Comparison of ENCODE assay signal across 15 mouse cellular contexts in the genomic region with DNA sequence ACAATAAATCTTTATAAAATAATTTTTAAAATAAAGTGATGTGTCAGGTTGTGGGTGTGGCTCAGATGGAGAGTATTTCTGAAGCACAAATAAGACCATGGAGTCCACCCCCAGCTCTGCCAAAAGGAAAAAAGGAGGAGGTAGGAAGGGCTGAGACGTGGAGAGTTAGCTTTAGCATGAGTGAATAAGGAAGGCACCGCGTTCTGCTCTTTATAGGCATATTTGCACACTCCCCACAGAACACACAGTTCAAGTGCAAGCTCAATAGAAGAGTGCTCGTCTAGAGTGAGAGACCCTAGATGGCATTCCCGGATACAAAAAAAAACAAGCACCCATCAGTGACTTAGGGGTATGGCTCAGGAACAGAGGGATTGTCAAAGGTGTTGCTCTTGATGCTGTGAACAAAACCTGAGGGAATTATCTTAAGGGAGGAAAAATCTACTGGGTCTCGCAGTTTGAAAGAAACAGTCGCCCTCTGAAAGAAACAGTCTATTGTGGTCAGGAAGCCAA.
"Had no signal": no experiment of that assay in that cellular context is flagged by ENCODE, and none has a peak within 500 bp of the region (broad histone marks: within the 10 kb centered on the region; RNA-seq: fewer than 3 reads in every experiment).

No protein-coding gene starts in this region.

- H3K4me2 ChIP-seq: liver, embryonic 12.5 days; midbrain, embryonic 12.5 days; neural tube, embryonic 12.5 days had no signal

- H3K9me3 ChIP-seq: limb, embryonic 13.5 days; limb, embryonic 15.5 days; liver, embryonic 12.5 days; megakaryocyte, embryonic 14.5 days; midbrain, embryonic 12.5 days; neural tube, embryonic 12.5 days; stomach, embryonic 15.5 days had no signal

- ATAC-seq: liver, embryonic 12.5 days; midbrain, embryonic 16.5 days had no signal

- DNase-seq: midbrain, embryonic 14.5 days; right cerebral cortex, postnatal 14 days; thymus, adult 2 months; thymus, postnatal 25 days; thymus, postnatal 4 days had no signal

- H3K4me3 ChIP-seq: limb, embryonic 13.5 days; limb, embryonic 15.5 days; liver, embryonic 12.5 days; megakaryocyte, embryonic 14.5 days; midbrain, embryonic 12.5 days; neural tube, embryonic 12.5 days; stomach, embryonic 15.5 days had no signal

- H3K27ac ChIP-seq: limb, embryonic 13.5 days; liver, embryonic 12.5 days; liver, embryonic 14.5 days; macrophage; midbrain, embryonic 12.5 days; neural tube, embryonic 12.5 days had no signal

- H3K9ac ChIP-seq: limb, embryonic 13.5 days; limb, embryonic 15.5 days; liver, embryonic 12.5 days; liver, embryonic 14.5 days; midbrain, embryonic 12.5 days; neural tube, embryonic 12.5 days; stomach, embryonic 15.5 days had no signal

- H3K27me3 ChIP-seq: limb, embryonic 13.5 days; limb, embryonic 15.5 days; megakaryocyte, embryonic 14.5 days; neural tube, embryonic 12.5 days; stomach, embryonic 15.5 days had no signal

- H3K36me3 ChIP-seq: limb, embryonic 13.5 days; limb, embryonic 15.5 days; liver, embryonic 12.5 days; midbrain, embryonic 12.5 days; neural tube, embryonic 12.5 days; stomach, embryonic 15.5 days had no signal
